ENCODE assay signal across 26 mouse cellular contexts in the genomic region with DNA sequence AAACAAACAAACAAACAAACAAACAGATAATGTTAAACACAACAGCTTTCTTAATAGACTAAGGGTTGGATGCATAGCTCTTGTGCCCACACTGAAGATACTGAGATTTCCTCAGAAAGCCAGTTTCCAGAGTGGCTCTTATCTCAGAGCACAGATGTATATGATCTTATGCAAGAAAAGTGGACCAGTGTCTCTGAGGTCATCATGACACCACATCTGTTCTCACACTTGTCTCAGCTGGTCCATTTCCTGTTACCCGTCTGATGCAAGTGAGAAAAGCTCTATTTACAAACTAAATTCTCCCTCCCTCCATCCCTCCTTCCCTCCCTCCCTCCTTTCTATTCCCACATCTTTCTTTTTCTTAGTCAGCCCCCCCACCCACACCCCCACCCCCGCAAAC.
"Had no signal": no experiment of that assay in that cellular context is flagged by ENCODE, and none has a peak within 500 bp of the region (broad histone marks: within the 10 kb centered on the region; RNA-seq: fewer than 3 reads in every experiment).

No protein-coding gene starts in this region.

- H3K4me1 ChIP-seq: heart, embryonic 13.5 days; heart, embryonic 15.5 days; hindbrain, embryonic 12.5 days; limb, embryonic 10.5 days; limb, embryonic 12.5 days had no signal

- DNase-seq: gastrocnemius, adult 2 months; gastrocnemius, postnatal 10 days; gastrocnemius, postnatal 25 days; heart, adult 18-20 months; heart, postnatal 4 days; kidney, adult 18-20 months; kidney, adult 8-10 months; kidney, postnatal 10 days; kidney, postnatal 25 days; kidney, postnatal 4 days; liver had no signal

- ATAC-seq: hindbrain, embryonic 16.5 days; inflammation-experienced regulatory T-cells, adult 6 months; intestine, embryonic 15.5 days; intestine, postnatal 0 days had no signal

- H3K27me3 ChIP-seq: heart, embryonic 13.5 days; heart, embryonic 15.5 days; hindbrain, embryonic 12.5 days; intestine, embryonic 15.5 days; limb, embryonic 12.5 days had no signal

- H3K4me2 ChIP-seq: heart, embryonic 11.5 days; heart, embryonic 13.5 days; heart, embryonic 15.5 days; hindbrain, embryonic 12.5 days; hindbrain, embryonic 14.5 days; intestine, embryonic 15.5 days; limb, embryonic 12.5 days; liver, embryonic 11.5 days had no signal

- H3K9ac ChIP-seq: heart, embryonic 13.5 days; heart, embryonic 15.5 days; hindbrain, embryonic 12.5 days; hindbrain, embryonic 14.5 days; intestine, embryonic 15.5 days; limb, embryonic 12.5 days had no signal

- H3K9me3 ChIP-seq: heart, embryonic 13.5 days; heart, embryonic 15.5 days; hindbrain, embryonic 10.5 days; hindbrain, embryonic 12.5 days; intestine, embryonic 15.5 days; limb, embryonic 10.5 days; limb, embryonic 12.5 days had no signal

- H3K36me3 ChIP-seq: heart, embryonic 13.5 days; heart, embryonic 15.5 days; hindbrain, embryonic 10.5 days; hindbrain, embryonic 12.5 days; intestine, embryonic 15.5 days; limb, embryonic 10.5 days; limb, embryonic 12.5 days had no signal

- H3K4me3 ChIP-seq: gastrocnemius, adult 2 months; heart, embryonic 13.5 days; heart, embryonic 15.5 days; hindbrain, embryonic 10.5 days; hindbrain, embryonic 12.5 days; intestine, embryonic 15.5 days; layer of hippocampus, adult 2 months; left cerebral cortex, adult 2 months; limb, embryonic 10.5 days; limb, embryonic 12.5 days had no signal

- H3K27ac ChIP-seq: gastrocnemius, adult 2 months; heart, embryonic 13.5 days; heart, embryonic 15.5 days; hindbrain, embryonic 10.5 days; hindbrain, embryonic 12.5 days; hindbrain, embryonic 14.5 days; intestine, embryonic 15.5 days; layer of hippocampus, adult 2 months; left cerebral cortex, adult 2 months; limb, embryonic 10.5 days; limb, embryonic 12.5 days had no signal
